Comparison of ENCODE assay signal across 19 mouse cellular contexts in the genomic region with DNA sequence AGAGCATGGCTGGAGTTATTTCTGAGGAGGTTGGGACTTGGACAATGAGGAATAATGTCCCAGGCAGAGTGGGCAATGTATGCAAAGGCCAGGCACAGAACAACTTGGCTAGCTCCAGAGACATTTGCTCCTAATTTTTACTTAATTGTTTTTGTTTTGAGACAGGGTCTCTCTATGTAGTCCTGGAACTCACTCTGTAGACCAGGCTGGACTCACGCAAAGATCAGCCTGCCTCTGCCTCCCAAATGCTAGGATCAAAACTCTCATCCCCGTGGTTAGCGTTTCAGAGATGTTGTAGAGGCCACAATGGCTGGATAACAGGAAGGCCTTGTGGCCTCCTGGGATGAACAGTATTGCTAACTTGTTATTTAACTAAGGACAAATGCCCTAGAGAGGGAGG.
"Had no signal": no experiment of that assay in that cellular context is flagged by ENCODE, and none has a peak within 500 bp of the region (broad histone marks: within the 10 kb centered on the region; RNA-seq: fewer than 3 reads in every experiment).

No protein-coding gene starts in this region.

- DNase-seq: lung, adult 18-20 months; lung, embryonic 14.5 days; lung, postnatal 10 days; lung, postnatal 4 days; midbrain, embryonic 14.5 days; retina, postnatal 1 day; right cerebral cortex, adult 18-20 months; right cerebral cortex, postnatal 25 days; right cerebral cortex, postnatal 4 days; spleen, adult 18-20 months; thymus, adult 2 months; thymus, postnatal 25 days; thymus, postnatal 4 days had no signal

- H3K4me3 ChIP-seq: midbrain, embryonic 10.5 days; midbrain, embryonic 12.5 days; myocyte; neural tube, embryonic 13.5 days; neural tube, embryonic 15.5 days had no signal

- H3K9me3 ChIP-seq: midbrain, embryonic 12.5 days; neural tube, embryonic 13.5 days; neural tube, embryonic 15.5 days had no signal

- H3K27ac ChIP-seq: midbrain, embryonic 10.5 days; midbrain, embryonic 12.5 days; neural tube, embryonic 13.5 days; neural tube, embryonic 15.5 days had no signal

- H3K36me3 ChIP-seq: midbrain, embryonic 10.5 days; midbrain, embryonic 12.5 days; neural tube, embryonic 13.5 days; neural tube, embryonic 15.5 days had no signal

- ATAC-seq: midbrain, embryonic 16.5 days had no signal

- H3K9ac ChIP-seq: lung, embryonic 14.5 days; midbrain, embryonic 12.5 days; neural tube, embryonic 13.5 days; neural tube, embryonic 15.5 days had no signal

- H3K27me3 ChIP-seq: midbrain, embryonic 12.5 days; neural tube, embryonic 13.5 days; neural tube, embryonic 15.5 days had no signal

- H3K4me2 ChIP-seq: lung, embryonic 14.5 days; midbrain, embryonic 12.5 days; neural tube, embryonic 13.5 days; neural tube, embryonic 15.5 days had no signal
